Mouse (Mus musculus) erythroblast, adult 5-6 weeks (primary cell): ENCODE data around the gene Wdr24. TPM values are rescaled to one million over a fixed set of nuclear protein-coding genes. Genes with fewer than 3 reads are reported as not detected.

Source experiments
- ATAC-seq: replicated peaks from 2 replicates; pipeline ENCODE4 v1.8.0; 2016; ENCODE audit warnings: moderate number of reproducible peaks, mild to moderate bottlenecking, moderate TSS enrichment, inconsistent platforms; ENCODE audit not compliant: poor library complexity, low FRiP score, severe bottlenecking
- total RNA-seq, 2 experiments: library from RNA; stranded (forward) in 1 of 2; stranded (reverse) in 1 of 2; fragments of 150-400 nt in 1 of 2; fragments of 200-764, 138-1000 nt in 1 of 2; gene quantifications; 2 replicates each; pipeline versions ENCODE4 v1.2.3 to v1.2.4; 2015 to 2017; ENCODE audit warnings: low replicate concordance in 2 of 2

The Wdr24 gene
- total RNA-seq (2015; ENCODE audit: low replicate concordance) (0.38 and 0.42 TPM in 2 replicates), total RNA-seq (2017; ENCODE audit: low replicate concordance) (4.9 and 6.0 TPM in 2 replicates)

- peak; percentile 89 for ATAC-seq
Observed at GRCm38 (mm10) chr17:25823452-25823851, at the start of gene Wdr24. TSS of gene Wdr24 (plus strand) at chr17:25823627.

GRCm38 (mm10) chr17:25775318-25776062 lies 47.9 kb upstream of the Wdr24 start:
- ATAC-seq, result no peak

GRCm38 (mm10) chr17:25777948-25778347 lies 45.5 kb upstream of the Wdr24 start:
- no peak for ATAC-seq

- ATAC-seq, result no peak
Observed at GRCm38 (mm10) chr17:25781339-25781738, 42.1 kb upstream of the Wdr24 start.

- ATAC-seq, result no peak
Observed at GRCm38 (mm10) chr17:25783086-25783485, 40.3 kb upstream of the Wdr24 start.

GRCm38 (mm10) chr17:25783861-25784574 lies 39.4 kb upstream of the Wdr24 start:
- ATAC-seq, result no peak

GRCm38 (mm10) chr17:25785281-25785745 lies 38.1 kb upstream of the Wdr24 start, which contains the start of gene Haghl:
TSS of gene Haghl (minus strand) at chr17:25785673.
- ATAC-seq, result peak; percentile 86

- ATAC-seq, result no peak
Observed at GRCm38 (mm10) chr17:25786280-25786679, 37.1 kb upstream of the Wdr24 start, which contains the start of gene Ccdc78. TSS of gene Ccdc78 (plus strand) at chr17:25786580.

GRCm38 (mm10) chr17:25786781-25787504 lies 36.5 kb upstream of the Wdr24 start:
- no peak for ATAC-seq

- ATAC-seq, result no peak
Observed at GRCm38 (mm10) chr17:25791320-25791842, 32.0 kb upstream of the Wdr24 start.

GRCm38 (mm10) chr17:25791843-25792527 lies 31.4 kb upstream of the Wdr24 start:
- peak; percentile 77 for ATAC-seq

GRCm38 (mm10) chr17:25792615-25793014 lies 30.8 kb upstream of the Wdr24 start, which contains the start of gene Fam173a:
TSS of gene Fam173a (minus strand) at chr17:25792901.
- peak; percentile 42; the same call in 1 of the 2 replicates for ATAC-seq

GRCm38 (mm10) chr17:25794197-25794596 lies 29.2 kb upstream of the Wdr24 start:
- no peak for ATAC-seq

- ATAC-seq, result no peak
Observed at GRCm38 (mm10) chr17:25794998-25795397, 28.4 kb upstream of the Wdr24 start.

GRCm38 (mm10) chr17:25795609-25796092 lies 27.8 kb upstream of the Wdr24 start, which contains the start of gene AC134908.4:
TSS of gene AC134908.4 (minus strand) at chr17:25795659.
- ATAC-seq, result no peak

- no peak for ATAC-seq
Observed at GRCm38 (mm10) chr17:25796211-25796771, 27.1 kb upstream of the Wdr24 start.

- peak; percentile 83 for ATAC-seq
Observed at GRCm38 (mm10) chr17:25796951-25797369, 26.5 kb upstream of the Wdr24 start, which contains the start of gene Metrn. TSS of gene Metrn (minus strand) at chr17:25797136.

GRCm38 (mm10) chr17:25801029-25801428 lies 22.4 kb upstream of the Wdr24 start:
- ATAC-seq, result peak; percentile 74
